Mouse (Mus musculus): ENCODE measurements around the gene Gpc6.

DNA sequence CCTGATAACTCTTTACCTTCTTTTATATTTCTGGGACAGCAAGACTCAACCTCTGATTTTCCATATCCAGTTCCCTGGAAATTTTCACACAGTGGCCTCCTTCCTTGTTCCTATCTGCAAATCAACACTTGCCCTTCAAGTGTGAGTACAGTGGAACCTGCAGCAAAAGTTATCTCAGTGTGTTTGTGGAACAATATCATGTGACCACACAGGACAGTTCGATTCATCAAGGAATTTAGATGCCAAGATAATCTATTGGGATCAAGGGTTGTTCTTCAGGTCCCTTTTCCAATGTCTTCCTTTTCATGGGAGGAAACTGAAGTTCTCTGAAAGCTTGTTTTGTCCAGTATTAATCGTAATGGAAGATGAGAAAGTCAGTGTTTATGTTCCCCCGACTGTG, 891.6 kb downstream of the Gpc6 start:
- no peak for TF ChIP-seq TBP (IDR thresholded peaks at IDR 0.05; ENCODE audit: low read depth, low read length)
- TF ChIP-seq CTCF (IDR thresholded peaks at IDR 0.05 in 2 of 3, conservative IDR thresholded peaks at IDR 0.05 in 1 of 3; ENCODE audit: control insufficient read depth in 1 of 3, insufficient read depth in 1 of 3, low read depth in 2 of 3, low read length in 3 of 3, poor library complexity in 1 of 3, severe bottlenecking in 1 of 3) = no peak
- no peak for TF ChIP-seq POLR2A (IDR thresholded peaks at IDR 0.05; ENCODE audit: control insufficient read depth in 1 of 2, insufficient read depth in 1 of 2, low read depth in 1 of 2, low read length in 2 of 2, poor library complexity in 1 of 2)
